ENCODE assay signal across 10 mouse cellular contexts in genomic region chr9:21312134-21312533, GRCm38 (mm10). TPM values are rescaled to one million over a fixed set of nuclear protein-coding genes. Genes with fewer than 3 reads are reported as not detected.
A peak's percentile ranks its signal among the peaks of the same experiment; 100 is the strongest.
DNase-seq lines count a peak whose midpoint lies in the region; ATAC-seq and TF ChIP-seq lines count a peak whose summit lies in the region.
"Had no signal": no experiment of that assay in that cellular context is flagged by ENCODE, and none has a peak within 500 bp of the region (broad histone marks: within the 10 kb centered on the region; RNA-seq: fewer than 3 reads in every experiment).

Gene Ap1m2, minus strand, starts transcription at chr9:21312337.

- TF ChIP-seq CTCF in liver, adult 2 months (IDR thresholded peaks at IDR 0.05; ENCODE audit: low read depth, low read length): no peak

- H3K79me2 ChIP-seq in liver, adult 2 months (ENCODE audit: control insufficient read depth, insufficient read depth, low read length): no peaks in the 10 kb centered on the region

- H3K9ac ChIP-seq in liver, adult 2 months (ENCODE audit: low read depth, low read length): no peak within 1 kb of the TSS
- H3K9ac ChIP-seq in forebrain, embryonic 16.5 days (replicated peaks; ENCODE audit: low read depth, low read length): no peak within 1 kb of the TSS
- H3K9ac ChIP-seq in neural tube, embryonic 14.5 days (replicated peaks; ENCODE audit: low read depth, low read length): 0 out of 2 replicates have a peak within 1 kb of the TSS, but pooled peaks have one; percentile 21

- peak within 1 kb of the TSS; percentile 13 for H3K4me2 ChIP-seq in forebrain, embryonic 16.5 days (ENCODE audit: low read length)
- peak within 1 kb of the TSS; percentile 29; the same call in 1 of the 2 replicates for H3K4me2 ChIP-seq in neural tube, embryonic 14.5 days (ENCODE audit: low read depth, low read length)

- H3K9me3 ChIP-seq in forebrain, embryonic 16.5 days (ENCODE audit: control insufficient read depth, low read length): no peaks in the 10 kb centered on the region
- no peaks in the 10 kb centered on the region for H3K9me3 ChIP-seq in limb, embryonic 10.5 days (replicated peaks)
- H3K9me3 ChIP-seq in neural tube, embryonic 14.5 days (ENCODE audit: control insufficient read depth, low read length): no peaks in the 10 kb centered on the region

- no peak for DNase-seq in liver, adult 2 months (ENCODE audit: extremely low read depth, low read depth, low spot score)
- no peak for DNase-seq in liver
- DNase-seq in limb, embryonic 10.5 days (ENCODE audit: low spot score): no peak
- no peak for DNase-seq in layer of hippocampus, adult 9-10 months (ENCODE audit: low spot score)
- no peak for DNase-seq in adrenal gland, postnatal 4 days (ENCODE audit: low spot score in 2 of 2)
- no peak for DNase-seq in adrenal gland, postnatal 25 days

- H3K36me3 ChIP-seq in liver, adult 2 months (ENCODE audit: control insufficient read depth, insufficient read depth, low read length): no peaks in the 10 kb centered on the region
- no peaks in the 10 kb centered on the region for H3K36me3 ChIP-seq in forebrain, embryonic 16.5 days (ENCODE audit: control insufficient read depth, insufficient read depth)
- no peaks in the 10 kb centered on the region for H3K36me3 ChIP-seq in limb, embryonic 10.5 days
- no peaks in the 10 kb centered on the region for H3K36me3 ChIP-seq in neural tube, embryonic 14.5 days (ENCODE audit: control insufficient read depth, insufficient read depth, low read length)

- H3K27ac ChIP-seq in liver, adult 2 months (replicated peaks; ENCODE audit: insufficient read depth, low read depth, low read length): no peak within 1 kb of the TSS
- no peak within 1 kb of the TSS for H3K27ac ChIP-seq in forebrain, embryonic 16.5 days (ENCODE audit: low read length)
- H3K27ac ChIP-seq in limb, embryonic 10.5 days: no peak within 1 kb of the TSS
- no peak within 1 kb of the TSS for H3K27ac ChIP-seq in neural tube, embryonic 14.5 days (ENCODE audit: low read depth, low read length)

- TF ChIP-seq POLR2A in liver, adult 2 months (IDR thresholded peaks at IDR 0.05; ENCODE audit: extremely low read depth, insufficient read depth, low read length): no peak

- peak within 1 kb of the TSS; percentile 7; the same call in 1 of the 2 replicates for H3K4me3 ChIP-seq in liver, adult 2 months (ENCODE audit: insufficient read depth, low read depth, low read length)
- peak within 1 kb of the TSS; percentile 24 for H3K4me3 ChIP-seq in forebrain, embryonic 16.5 days (replicated peaks; ENCODE audit: low read length)
- peak within 1 kb of the TSS; percentile 25 for H3K4me3 ChIP-seq in limb, embryonic 10.5 days
- H3K4me3 ChIP-seq in neural tube, embryonic 14.5 days (ENCODE audit: low read depth, low read length): 0 out of 2 replicates have a peak within 1 kb of the TSS, but pooled peaks have one; percentile 13

- H3K27me3 ChIP-seq in liver, adult 2 months (ENCODE audit: control insufficient read depth, insufficient read depth, low read length): peaks cover 6% of the 10 kb centered on the region
- peaks cover 14% of the 10 kb centered on the region for H3K27me3 ChIP-seq in forebrain, embryonic 16.5 days (replicated peaks; ENCODE audit: control insufficient read depth, insufficient read depth, low read length)
- peaks cover 37% of the 10 kb centered on the region for H3K27me3 ChIP-seq in limb, embryonic 10.5 days (ENCODE audit: low read depth, poor library complexity, severe bottlenecking)
- H3K27me3 ChIP-seq in neural tube, embryonic 14.5 days (ENCODE audit: control insufficient read depth, insufficient read depth, low read length): peaks cover 6% of the 10 kb centered on the region; the same call in 1 of the 2 replicates
- H3K27me3 ChIP-seq: Patski had no signal

- WGBS in liver, adult 2 months: 20% methylated on average over 35 of the region's 35 CpGs
- 13% methylated on average over 35 of the region's 35 CpGs for WGBS in forebrain, embryonic 16.5 days
- WGBS in limb, embryonic 10.5 days: 5% methylated on average over 35 of the region's 35 CpGs
- WGBS in neural tube, embryonic 14.5 days: 8% methylated on average over 35 of the region's 35 CpGs

- no peaks in the 10 kb centered on the region for H3K4me1 ChIP-seq in liver, adult 2 months (ENCODE audit: control insufficient read depth, insufficient read depth, low read length)
- H3K4me1 ChIP-seq in forebrain, embryonic 16.5 days (replicated peaks; ENCODE audit: control insufficient read depth, insufficient read depth, low read length): no peaks in the 10 kb centered on the region
- peaks cover 11% of the 10 kb centered on the region; the same call in 1 of the 2 replicates for H3K4me1 ChIP-seq in limb, embryonic 10.5 days
- H3K4me1 ChIP-seq in neural tube, embryonic 14.5 days (ENCODE audit: control insufficient read depth, insufficient read depth, low read length): no peaks in the 10 kb centered on the region

- no peak for ATAC-seq in forebrain, embryonic 16.5 days
- ATAC-seq in neural tube, embryonic 14.5 days (ENCODE audit: low read depth): no peak
- ATAC-seq: Patski had no signal

RNA-seq across cellular contexts. Expression of gene Ap1m2, which starts in this region (rescaled TPM):
- total RNA-seq in liver, adult 2 months (2014; rRNA removed): 0.07 and 0.55 TPM in 2 replicates
- polyA plus RNA-seq in liver, adult 2 months (2012; rRNA removed): 0.06 and 0.28 TPM in 2 replicates
- 1.8 and 2.9 TPM in 2 replicates for polyA plus RNA-seq in forebrain, embryonic 16.5 days (2015; fragmentation: Nextera tagmentation; extraction: Ambion mirVana)
- polyA plus RNA-seq in limb, embryonic 10.5 days (2016; fragmentation: Nextera tagmentation; extraction: Ambion mirVana): 7.8 and 8.6 TPM in 2 replicates
- 1.1 and 2.3 TPM in 2 replicates for polyA plus RNA-seq in neural tube, embryonic 14.5 days (2014; fragmentation: Nextera tagmentation; extraction: Ambion mirVana)
- 1 to 10 TPM in 1 of 2 experiments, not detected in 1; 3.4 TPM for total RNA-seq in adrenal gland, postnatal 4 days (2021)
- not detected in 2 replicates for total RNA-seq in adrenal gland, postnatal 25 days (2021)
- total RNA-seq: hematopoietic stem cell, adult 5-6 weeks had no signal
- polyA plus RNA-seq: Patski had no signal
